Mouse (Mus musculus) kidney, adult 2 months (tissue): ENCODE measurements around the gene Gsto1. TPM values are rescaled to one million over a fixed set of nuclear protein-coding genes. Genes with fewer than 3 reads are reported as not detected.

Source experiments
- DNase-seq: peaks from one replicate; pipeline ENCODE4 v3.0.0; 2021
- H3K27ac ChIP-seq: fragments of 200-500 bp; 2 replicates; pipeline ENCODE4 v1.5.1; 2012; ENCODE audit warnings: low read depth, low read length, control low read depth, inconsistent platforms; ENCODE audit not compliant: insufficient read depth
- H3K27me3 ChIP-seq: fragments of 200-500 bp; replicated peaks from 2 replicates; pipeline ENCODE4 v1.6.1; 2012; ENCODE audit warnings: mild to moderate bottlenecking, moderate library complexity, low read length, inconsistent platforms; ENCODE audit not compliant: control insufficient read depth, insufficient read depth
- H3K36me3 ChIP-seq: fragments of 200-500 bp; 2 replicates; pipeline ENCODE4 v1.6.1; 2012; ENCODE audit warnings: mild to moderate bottlenecking, moderate library complexity, low read length, inconsistent platforms; ENCODE audit not compliant: control insufficient read depth, insufficient read depth
- H3K4me1 ChIP-seq: fragments of 200-500 bp; 2 replicates; pipeline ENCODE4 v1.6.1; 2011; ENCODE audit warnings: low read length; ENCODE audit not compliant: control insufficient read depth, insufficient read depth
- H3K4me3 ChIP-seq: fragments of 200-500 bp; 2 replicates; pipeline ENCODE4 v1.5.1; 2011; ENCODE audit warnings: mild to moderate bottlenecking, low read depth, low read length, control low read depth; ENCODE audit not compliant: insufficient read depth
- CTCF ChIP-seq: fragments of 200-500 bp; conservative IDR thresholded peaks from 2 replicates; pipeline ENCODE4 v1.5.1; 2011; ENCODE audit warnings: low read depth, mild to moderate bottlenecking, control low read depth, low read length, moderate library complexity, mixed read lengths; ENCODE audit not compliant: insufficient read depth, insufficient read length
- POLR2A ChIP-seq: fragments of 200-500 bp; IDR thresholded peaks from one replicate; pipeline ENCODE4 v1.6.1; 2011; ENCODE audit warnings: low read depth, low read length, control low read depth
- WGBS: fragments of 180-500 bp; shearing (Covaris S2); methylation state at CpG from one replicate; pipeline ENCODE4 v1.1.7; 2018; 5-methylcytosine and 5-hydroxymethylcytosine counted together
- polyA plus RNA-seq: library from polyadenylated mRNA; depleted of rRNA; stranded (reverse); fragments of >200 nt; gene quantifications from 2 replicates; pipeline ENCODE4 v1.2.3, GENCODE M21; 2012; rRNA removed

The Gsto1 gene
- 82.5 and 85.1 TPM in 2 replicates for polyA plus RNA-seq

DNA sequence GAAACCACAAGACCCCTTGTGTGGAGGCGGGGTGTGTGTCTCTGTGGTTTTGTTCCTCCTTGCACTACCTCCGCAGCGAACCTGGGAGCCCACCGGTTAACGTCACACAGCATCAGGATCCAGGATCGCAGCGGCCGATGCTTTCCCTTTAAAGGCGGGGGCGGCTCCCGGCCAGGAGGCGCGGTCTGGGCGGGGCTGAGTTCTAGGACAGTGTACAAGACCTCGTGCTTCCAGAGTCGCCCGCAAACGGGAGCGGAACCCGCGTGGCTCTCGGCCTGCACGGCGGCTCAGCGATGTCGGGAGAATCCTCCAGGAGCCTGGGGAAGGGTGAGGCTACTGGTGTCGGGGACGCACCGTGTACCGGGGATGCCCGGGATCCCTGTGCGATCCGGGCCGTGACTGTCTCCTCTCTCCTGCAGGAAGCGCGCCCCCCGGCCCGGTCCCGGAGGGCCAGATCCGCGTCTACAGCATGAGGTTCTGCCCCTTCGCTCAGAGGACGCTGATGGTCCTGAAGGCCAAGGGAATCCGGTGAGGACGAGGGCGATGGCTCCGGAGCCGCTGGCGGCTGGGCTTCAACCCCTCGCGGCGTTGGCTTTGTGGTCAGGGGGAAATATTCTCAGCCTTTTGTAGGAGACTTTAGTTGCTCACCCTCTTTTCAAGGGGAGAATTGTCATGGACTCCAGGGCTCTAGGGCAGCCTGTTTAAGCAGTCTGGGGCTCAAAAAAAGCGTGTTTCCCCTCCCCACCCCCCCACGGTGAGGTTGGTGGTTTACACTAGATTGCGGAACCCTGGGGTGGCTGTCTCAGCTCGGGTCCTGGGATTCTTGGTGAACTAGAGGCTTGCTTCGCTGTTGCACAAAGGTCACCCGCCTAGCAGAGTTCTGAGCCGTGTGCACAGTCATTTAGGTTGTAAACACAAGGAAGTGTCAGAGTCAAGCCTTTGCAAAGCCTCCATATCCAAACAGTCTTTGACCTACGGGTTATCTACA, at the start of gene Gsto1:
Gene Gsto1, plus strand, starts transcription at position 175 of the 988 bp plus-strand sequence.
- Histone ChIP-seq H3K27ac (0 out of 2 replicates have a peak within 1 kb of the TSS, but pooled peaks have one; percentile 8), H3K27me3 (no peaks in the 10 kb centered on the region), H3K36me3 (no peaks in the 10 kb centered on the region; the same call in 1 of the 2 replicates)

GRCm38 (mm10) chr19:47812091-47812490, 42.7 kb upstream of the Gsto1 start:
- DNase-seq: no peak
- Histone ChIP-seq H3K4me3 (no peak overlapping the region), H3K36me3 (no peaks in the 10 kb centered on the region), H3K27ac (no peak overlapping the region), H3K4me1 (no peaks in the 10 kb centered on the region), H3K27me3 (no peaks in the 10 kb centered on the region)
- TF ChIP-seq POLR2A (no peak), CTCF (no peak)
- WGBS: 50% methylated on average over 10 of the region's 10 CpGs

More for the DNA sequence above, at the start of gene Gsto1:
- 1% methylated on average over 60 of the region's 60 CpGs for WGBS
- H3K4me1 ChIP-seq: peaks cover 6% of the 10 kb centered on the region; the same call in 1 of the 2 replicates
- TF ChIP-seq POLR2A: peak; percentile 75
- TF ChIP-seq CTCF: no peak
- H3K4me3 ChIP-seq: peak within 1 kb of the TSS; percentile 58
- DNase-seq: peak; percentile 93

DNA sequence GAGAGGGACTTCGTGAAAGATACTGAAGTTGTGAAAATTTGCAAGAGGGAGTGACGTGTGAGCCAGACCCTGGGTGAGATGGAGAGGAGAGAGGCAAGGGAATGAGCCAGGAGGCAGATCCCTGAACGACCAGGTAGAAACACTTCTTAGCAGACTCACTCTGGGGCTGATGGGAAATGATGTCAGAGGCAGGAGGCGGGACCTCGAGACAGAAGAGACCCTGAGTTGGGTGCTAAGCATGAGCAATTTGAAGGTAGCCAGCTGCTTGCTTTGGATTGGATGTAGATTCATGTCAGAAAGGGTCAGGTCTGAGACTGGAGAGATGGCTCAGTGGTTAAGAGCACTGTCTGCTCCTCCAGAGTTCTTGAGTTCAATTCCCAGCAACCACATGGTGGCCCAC, 40.0 kb upstream of the Gsto1 start:
- 89% methylated on average over 5 of the region's 5 CpGs for WGBS
- no peaks in the 10 kb centered on the region for H3K36me3 ChIP-seq
- DNase-seq: no peak

GRCm38 (mm10) chr19:47817692-47818091, 37.1 kb upstream of the Gsto1 start:
- H3K27ac ChIP-seq: no peak overlapping the region
- no peaks in the 10 kb centered on the region for H3K36me3 ChIP-seq
- no peak for TF ChIP-seq CTCF
- no peak for TF ChIP-seq POLR2A
- no peaks in the 10 kb centered on the region for H3K4me1 ChIP-seq
- whole genome bisulfite sequencing: 75% methylated on average over 9 of the region's 9 CpGs
- H3K27me3 ChIP-seq: no peaks in the 10 kb centered on the region
- DNase-seq: no peak
- H3K4me3 ChIP-seq: no peak overlapping the region

More for the DNA sequence above, 40.0 kb upstream of the Gsto1 start:
- TF ChIP-seq POLR2A (no peak), CTCF (no peak)
- Histone ChIP-seq H3K27ac (no peak overlapping the region), H3K27me3 (no peaks in the 10 kb centered on the region), H3K4me1 (no peaks in the 10 kb centered on the region), H3K4me3 (no peak overlapping the region)

GRCm38 (mm10) chr19:47820832-47821493, 33.8 kb upstream of the Gsto1 start:
- H3K4me3 ChIP-seq: no peak overlapping the region
- no peaks in the 10 kb centered on the region for H3K36me3 ChIP-seq
- no peaks in the 10 kb centered on the region for H3K4me1 ChIP-seq
- whole genome bisulfite sequencing: 15% methylated on average over 9 of the region's 9 CpGs
- H3K27me3 ChIP-seq: no peaks in the 10 kb centered on the region
- peak; percentile 77 for TF ChIP-seq CTCF
- no peak for TF ChIP-seq POLR2A
- no peak overlapping the region for H3K27ac ChIP-seq
- peak; percentile 73 for DNase-seq

DNA sequence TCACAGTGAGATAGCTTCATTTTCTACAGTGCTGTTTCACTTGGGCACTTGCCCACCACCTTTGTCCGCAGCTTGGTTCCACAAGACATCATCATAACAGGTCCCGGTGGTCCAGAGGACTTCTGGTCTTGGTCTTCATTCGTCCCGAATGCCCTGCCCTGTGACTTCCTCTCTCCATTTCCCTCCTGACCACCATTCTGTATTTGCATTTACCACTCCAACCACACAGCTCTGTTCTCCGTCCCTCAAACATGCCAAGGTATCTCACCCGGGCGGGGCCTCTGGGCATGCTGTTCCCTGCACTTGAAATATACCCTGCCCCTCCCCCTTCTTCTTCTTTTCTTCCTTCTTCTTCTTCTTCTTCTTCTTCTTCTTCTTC, 33.3 kb upstream of the Gsto1 start:
- Histone ChIP-seq H3K4me3 (no peak overlapping the region), H3K4me1 (no peaks in the 10 kb centered on the region), H3K27me3 (no peaks in the 10 kb centered on the region), H3K27ac (no peak overlapping the region), H3K36me3 (no peaks in the 10 kb centered on the region)
- no peak for DNase-seq
- 44% methylated on average over 7 of the region's 7 CpGs for WGBS
- TF ChIP-seq POLR2A: no peak
- TF ChIP-seq CTCF: no peak

- H3K4me1 ChIP-seq: no peaks in the 10 kb centered on the region
- no peaks in the 10 kb centered on the region for H3K27me3 ChIP-seq
- DNase-seq: peak; percentile 16
- no peak for TF ChIP-seq CTCF
- no peak for TF ChIP-seq POLR2A
- no peak overlapping the region for H3K27ac ChIP-seq
- H3K4me3 ChIP-seq: no peak overlapping the region
- no peaks in the 10 kb centered on the region for H3K36me3 ChIP-seq
- 24% methylated on average over 8 of the region's 8 CpGs for WGBS
Observed at GRCm38 (mm10) chr19:47822143-47822796, 32.5 kb upstream of the Gsto1 start.
